Mouse (Mus musculus) spleen, adult 2 months (tissue): ENCODE measurements around the gene Gtpbp3.

Source experiments
- CTCF ChIP-seq: fragments of 200-500 bp; IDR thresholded peaks from 2 replicates; pipeline ENCODE4 v1.5.1; 2011; ENCODE audit warnings: mild to moderate bottlenecking, inconsistent platforms; ENCODE audit not compliant: insufficient read depth, insufficient read length, insufficient replicate concordance; ENCODE audit errors: extremely low read depth
- POLR2A ChIP-seq: fragments of 200-500 bp; IDR thresholded peaks from 2 replicates; pipeline ENCODE4 v1.6.1; 2011; ENCODE audit warnings: low read depth, low read length, inconsistent platforms

DNA sequence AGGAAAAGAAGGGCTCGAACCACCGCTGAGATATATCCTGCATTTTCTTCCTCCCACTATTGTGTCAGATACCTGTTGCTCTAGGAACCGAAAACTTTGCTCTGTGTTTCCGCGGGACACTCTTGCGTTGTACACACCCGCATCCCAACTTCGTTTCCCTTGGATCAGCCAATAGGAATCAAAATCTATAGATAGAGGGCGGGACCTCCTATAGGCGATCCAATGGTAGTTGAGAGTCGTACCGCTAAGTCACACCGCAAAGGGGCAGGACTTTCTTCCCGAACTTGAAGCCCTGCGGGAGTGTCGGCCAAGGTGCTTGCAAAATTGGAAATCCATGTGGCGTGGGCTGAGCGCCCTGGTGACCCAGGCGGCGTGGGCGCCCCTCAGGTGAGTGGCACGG lies 551 bp downstream of the Gtpbp3 start:
- TF ChIP-seq POLR2A (no peak; the same call in 1 of the 2 replicates), CTCF (no peak)
